Mouse (Mus musculus): Measurements from ENCODE around the gene Lmcd1.

GRCm38 (mm10) chr6:112274261-112275055 lies 900 bp downstream of the Lmcd1 start:
- TF ChIP-seq CTCF (IDR thresholded peaks at IDR 0.05) (no peak), EP300 (IDR thresholded peaks at IDR 0.05) (no peak)

All from lung, postnatal 0 days (tissue).